Mouse (Mus musculus) ES-E14 (cell line): Measurements from ENCODE around the gene Lrrc4.

Experiments
- CHD2 ChIP-seq: IDR thresholded peaks from 2 replicates; pipeline ENCODE4 v1.6.1; 2014; ENCODE audit warnings: mild to moderate bottlenecking, low read depth, low read length, inconsistent platforms
- HCFC1 ChIP-seq: IDR thresholded peaks from 2 replicates; pipeline ENCODE4 v1.6.1; 2012; ENCODE audit warnings: low read length, inconsistent platforms, borderline replicate concordance; ENCODE audit not compliant: insufficient read depth
- MAFK ChIP-seq: IDR thresholded peaks from 2 replicates; pipeline ENCODE4 v1.6.1; 2014; ENCODE audit warnings: mild to moderate bottlenecking, low read depth, low read length, inconsistent platforms; ENCODE audit not compliant: insufficient read depth
- ZC3H11A ChIP-seq: IDR thresholded peaks from 2 replicates; pipeline ENCODE4 v1.6.1; 2012; ENCODE audit warnings: low read depth, mild to moderate bottlenecking, inconsistent platforms, low read length, borderline replicate concordance
- ZNF384 ChIP-seq: IDR thresholded peaks from 2 replicates; pipeline ENCODE4 v1.6.1; 2012; ENCODE audit warnings: low read depth, low read length, inconsistent platforms

- no peak for TF ChIP-seq CHD2
- TF ChIP-seq ZC3H11A = no peak
- TF ChIP-seq MAFK = no peak
- no peak for TF ChIP-seq HCFC1
- no peak for TF ChIP-seq ZNF384
Observed at GRCm38 (mm10) chr6:28761728-28762127, 69.8 kb downstream of the Lrrc4 start.
